Mouse (Mus musculus) heart, embryonic 13.5 days (tissue): Measurements from ENCODE around the gene Fbxw2. TPM values are rescaled to one million over a fixed set of nuclear protein-coding genes. Genes with fewer than 3 reads are reported as not detected.
A peak's percentile ranks its signal among the peaks of the same experiment; 100 is the strongest.

ENCODE experiments used
- ATAC-seq: fragments of 200-750 bp; cut with Nextera tagmentation; 2 replicates; pipeline ENCODE4 v1.8.0; 2017; ENCODE audit warnings: moderate TSS enrichment; ENCODE audit not compliant: insufficient number of reproducible peaks, low FRiP score, low TSS enrichment; ENCODE audit errors: extremely low read depth
- H3K27ac ChIP-seq: fragments of 300-500 bp; sonication (generic); replicated peaks from 2 replicates; pipeline ENCODE4 v1.5.1; 2015; ENCODE audit warnings: moderate library complexity, mild to moderate bottlenecking, inconsistent platforms
- H3K27me3 ChIP-seq: fragments of 300-500 bp; sonication (generic); replicated peaks from 2 replicates; pipeline ENCODE4 v1.6.1; 2015; ENCODE audit warnings: mild to moderate bottlenecking, inconsistent platforms
- H3K36me3 ChIP-seq: fragments of 300-500 bp; sonication (generic); 2 replicates; pipeline ENCODE4 v1.6.1; 2015; ENCODE audit warnings: mild to moderate bottlenecking, inconsistent platforms
- H3K4me1 ChIP-seq: fragments of 300-500 bp; sonication (generic); 2 replicates; pipeline ENCODE4 v1.6.1; 2015; ENCODE audit warnings: inconsistent platforms
- H3K4me2 ChIP-seq: fragments of 300-500 bp; sonication (generic); 2 replicates; pipeline ENCODE4 v1.6.1; 2015; ENCODE audit warnings: inconsistent platforms, mild to moderate bottlenecking, moderate library complexity
- H3K4me3 ChIP-seq: fragments of 300-500 bp; sonication (generic); 2 replicates; pipeline ENCODE4 v1.5.1; 2015; ENCODE audit warnings: moderate library complexity, mild to moderate bottlenecking, inconsistent platforms
- H3K9ac ChIP-seq: fragments of 300-500 bp; sonication (generic); 2 replicates; pipeline ENCODE4 v1.6.1; 2015; ENCODE audit warnings: inconsistent platforms, mild to moderate bottlenecking, moderate library complexity
- H3K9me3 ChIP-seq: fragments of 300-500 bp; sonication (generic); 2 replicates; pipeline ENCODE4 v1.6.1; 2016; ENCODE audit warnings: inconsistent platforms
- WGBS: fragments of 180-500 bp; shearing (Covaris S2); methylation state at CpG from one replicate; pipeline ENCODE4 v1.1.7; 2015; ENCODE audit warnings: mixed read lengths; 5-methylcytosine and 5-hydroxymethylcytosine counted together
- polyA plus RNA-seq: library from polyadenylated mRNA; unstranded; fragments of >200 nt; fragmentation: Nextera tagmentation; extraction: Ambion mirVana; gene quantifications from 2 replicates; pipeline ENCODE4 v1.2.1, GENCODE M21; 2015

Fbxw2 gene
- 55.0 and 66.1 TPM in 2 replicates for polyA plus RNA-seq

- under 1% methylated on average over 57 of the region's 57 CpGs for WGBS
- peak within 1 kb of the TSS; percentile 90 for H3K27ac ChIP-seq
- peak; percentile 89 for ATAC-seq
- H3K9me3 ChIP-seq, result peaks cover 5% of the 10 kb centered on the region; the same call in 1 of the 2 replicates
- peak within 1 kb of the TSS; percentile 94 for H3K4me3 ChIP-seq
- H3K9ac ChIP-seq, result peak within 1 kb of the TSS; percentile 97
- peaks cover 21% of the 10 kb centered on the region for H3K4me1 ChIP-seq
- peaks cover 22% of the 10 kb centered on the region for H3K27me3 ChIP-seq
- H3K36me3 ChIP-seq, result peaks cover 17% of the 10 kb centered on the region
- peak within 1 kb of the TSS; percentile 92 for H3K4me2 ChIP-seq
These were observed at the start of gene Fbxw2 for GRCm38 (mm10) chr2:34825827-34826459. TSS of gene Fbxw2 (minus strand) at chr2:34826311.

- H3K4me2 ChIP-seq, result peak within 1 kb of the TSS; percentile 70
- ATAC-seq, result no peak
- no peak within 1 kb of the TSS for H3K27ac ChIP-seq
- no peaks in the 10 kb centered on the region for H3K36me3 ChIP-seq
- 9% methylated on average over 8 of the region's 8 CpGs for WGBS
- H3K9me3 ChIP-seq, result no peaks in the 10 kb centered on the region
- H3K4me1 ChIP-seq, result peaks cover 19% of the 10 kb centered on the region
- peak within 1 kb of the TSS; percentile 72 for H3K9ac ChIP-seq
- H3K27me3 ChIP-seq, result peaks cover 54% of the 10 kb centered on the region
- peak within 1 kb of the TSS; percentile 42 for H3K4me3 ChIP-seq
These were observed 48.8 kb upstream of the Fbxw2 start, which contains the start of gene Psmd5 for GRCm38 (mm10) chr2:34874816-34875345. TSS of gene Psmd5 (minus strand) at chr2:34874968.

- Histone ChIP-seq H3K36me3 (no peaks in the 10 kb centered on the region), H3K27me3 (peaks cover 51% of the 10 kb centered on the region), H3K9me3 (no peaks in the 10 kb centered on the region), H3K4me2 (peak within 1 kb of the TSS; percentile 70), H3K4me1 (peaks cover 25% of the 10 kb centered on the region), H3K9ac (peak within 1 kb of the TSS; percentile 72), H3K27ac (no peak within 1 kb of the TSS), H3K4me3 (peak within 1 kb of the TSS; percentile 42)
- ATAC-seq, result no peak
- WGBS, result 5% methylated on average over 14 of the region's 14 CpGs
These were observed 48.2 kb upstream of the Fbxw2 start, which contains the start of gene Cutal for GRCm38 (mm10) chr2:34874271-34874670. TSS of gene Cutal (plus strand) at chr2:34874396.

GRCm38 (mm10) chr2:34870520-34871474, 44.7 kb upstream of the Fbxw2 start:
- peak; percentile 96 for ATAC-seq
- Histone ChIP-seq H3K9me3 (no peaks in the 10 kb centered on the region), H3K27me3 (peaks cover 29% of the 10 kb centered on the region), H3K4me3 (peak overlapping the region; percentile 93), H3K4me1 (peaks cover 39% of the 10 kb centered on the region), H3K9ac (peak overlapping the region; percentile 96), H3K27ac (peak overlapping the region; percentile 94), H3K4me2 (peak overlapping the region; percentile 85), H3K36me3 (peaks cover 6% of the 10 kb centered on the region)
- under 1% methylated on average over 67 of the region's 67 CpGs for WGBS

GRCm38 (mm10) chr2:34869680-34870079, 43.6 kb upstream of the Fbxw2 start:
- Histone ChIP-seq H3K4me2 (peak overlapping the region; percentile 85), H3K27ac (0 out of 2 replicates have a peak overlapping the region, but pooled peaks have one; percentile 15), H3K9me3 (no peaks in the 10 kb centered on the region), H3K36me3 (peaks cover 17% of the 10 kb centered on the region), H3K4me1 (peaks cover 37% of the 10 kb centered on the region), H3K4me3 (peak overlapping the region; percentile 93), H3K27me3 (peaks cover 20% of the 10 kb centered on the region), H3K9ac (peak overlapping the region; percentile 96)
- ATAC-seq, result no peak
- 32% methylated on average over 5 of the region's 5 CpGs for WGBS

GRCm38 (mm10) chr2:34857728-34858127, 31.6 kb upstream of the Fbxw2 start:
- Histone ChIP-seq H3K27me3 (no peaks in the 10 kb centered on the region), H3K4me2 (no peak overlapping the region), H3K36me3 (peaks cover 93% of the 10 kb centered on the region), H3K4me1 (no peaks in the 10 kb centered on the region), H3K9ac (no peak overlapping the region), H3K27ac (no peak overlapping the region), H3K9me3 (no peaks in the 10 kb centered on the region), H3K4me3 (no peak overlapping the region)
- ATAC-seq, result no peak
- 76% methylated on average over 8 of the region's 8 CpGs for WGBS

GRCm38 (mm10) chr2:34855265-34855664, 29.2 kb upstream of the Fbxw2 start:
- WGBS, result 90% methylated on average over 4 of the region's 4 CpGs

GRCm38 (mm10) chr2:34847702-34848101, 21.6 kb upstream of the Fbxw2 start:
- no peaks in the 10 kb centered on the region for H3K4me1 ChIP-seq
- 85% methylated on average over 1 of the region's 1 CpGs for WGBS
- ATAC-seq, result no peak
- no peak overlapping the region for H3K4me2 ChIP-seq
- no peak overlapping the region for H3K4me3 ChIP-seq
- no peaks in the 10 kb centered on the region for H3K27me3 ChIP-seq
- no peak overlapping the region for H3K27ac ChIP-seq
- H3K9me3 ChIP-seq, result no peaks in the 10 kb centered on the region
- no peak overlapping the region for H3K9ac ChIP-seq
- H3K36me3 ChIP-seq, result peaks cover 42% of the 10 kb centered on the region

More at GRCm38 (mm10) chr2:34855265-34855664, 29.2 kb upstream of the Fbxw2 start:
- Histone ChIP-seq H3K27me3 (no peaks in the 10 kb centered on the region), H3K36me3 (peaks cover 99% of the 10 kb centered on the region), H3K4me2 (no peak overlapping the region), H3K27ac (no peak overlapping the region), H3K4me3 (no peak overlapping the region), H3K9ac (no peak overlapping the region), H3K9me3 (no peaks in the 10 kb centered on the region), H3K4me1 (no peaks in the 10 kb centered on the region)
- ATAC-seq, result no peak

GRCm38 (mm10) chr2:34843211-34843939, 17.3 kb upstream of the Fbxw2 start:
- Histone ChIP-seq H3K4me1 (no peaks in the 10 kb centered on the region), H3K9me3 (no peaks in the 10 kb centered on the region), H3K36me3 (0 out of 2 replicates have a peak, but pooled peaks cover 2% of the 10 kb centered on the region), H3K4me3 (no peak overlapping the region), H3K4me2 (no peak overlapping the region), H3K9ac (no peak overlapping the region), H3K27ac (no peak overlapping the region), H3K27me3 (peaks cover 4% of the 10 kb centered on the region)
- no peak for ATAC-seq
- WGBS, result 66% methylated on average over 11 of the region's 11 CpGs

- WGBS, result 88% methylated on average over 8 of the region's 8 CpGs
- H3K9ac ChIP-seq, result no peak overlapping the region
- H3K27ac ChIP-seq, result no peak overlapping the region
- H3K27me3 ChIP-seq, result peaks cover 11% of the 10 kb centered on the region
- no peak overlapping the region for H3K4me2 ChIP-seq
- H3K4me1 ChIP-seq, result no peaks in the 10 kb centered on the region
- no peaks in the 10 kb centered on the region for H3K9me3 ChIP-seq
- H3K36me3 ChIP-seq, result no peaks in the 10 kb centered on the region
- ATAC-seq, result no peak
- H3K4me3 ChIP-seq, result no peak overlapping the region
These were observed 15.6 kb upstream of the Fbxw2 start for GRCm38 (mm10) chr2:34841706-34842105.
